Mouse (Mus musculus) stomach, embryonic 14.5 days (tissue): Measurements from ENCODE around the gene Apom. TPM values are rescaled to one million over a fixed set of nuclear protein-coding genes. Genes with fewer than 3 reads are reported as not detected.

Experiments
- ATAC-seq: fragments of 200-750 bp; cut with Nextera tagmentation; 2 replicates; pipeline ENCODE4 v1.8.0; 2017; ENCODE audit warnings: low read depth, moderate TSS enrichment; ENCODE audit not compliant: insufficient number of reproducible peaks, insufficient read depth, low FRiP score
- H3K27ac ChIP-seq: fragments of 300-500 bp; sonication (generic); 2 replicates; pipeline ENCODE4 v1.5.1; 2014; ENCODE audit warnings: mild to moderate bottlenecking, low read length, moderate library complexity, mixed read lengths
- H3K27me3 ChIP-seq: fragments of 300-500 bp; sonication (generic); 2 replicates; pipeline ENCODE4 v1.6.1; 2014; ENCODE audit warnings: low read length, control low read depth, mixed read lengths; ENCODE audit not compliant: control insufficient read depth, insufficient read depth
- H3K36me3 ChIP-seq: fragments of 300-500 bp; sonication (generic); 2 replicates; pipeline ENCODE4 v1.6.1; 2014; ENCODE audit warnings: mild to moderate bottlenecking, control low read depth, low read length, moderate library complexity, mixed read lengths; ENCODE audit not compliant: control insufficient read depth, insufficient read depth
- H3K4me1 ChIP-seq: fragments of 300-500 bp; sonication (generic); 2 replicates; pipeline ENCODE4 v1.6.1; 2014; ENCODE audit warnings: low read length, control low read depth, mixed read lengths; ENCODE audit not compliant: control insufficient read depth, insufficient read depth
- H3K4me2 ChIP-seq: fragments of 300-500 bp; sonication (generic); replicated peaks from 2 replicates; pipeline ENCODE4 v1.6.1; 2014; ENCODE audit warnings: low read depth, low read length, control low read depth
- H3K4me3 ChIP-seq: fragments of 300-500 bp; sonication (generic); 2 replicates; pipeline ENCODE4 v1.5.1; 2014; ENCODE audit warnings: low read depth, low read length, control low read depth
- H3K9ac ChIP-seq: fragments of 300-500 bp; sonication (generic); replicated peaks from 2 replicates; pipeline ENCODE4 v1.6.1; 2014; ENCODE audit warnings: low read depth, mild to moderate bottlenecking, control low read depth, low read length, moderate library complexity, mixed read lengths
- H3K9me3 ChIP-seq: fragments of 300-500 bp; sonication (generic); 2 replicates; pipeline ENCODE4 v1.6.1; 2016; ENCODE audit warnings: low read depth, low read length, control low read depth; ENCODE audit not compliant: control insufficient read depth
- WGBS: fragments of 180-500 bp; shearing (Covaris S2); extraction: QIAGEN DNeasy Blood & Tissue Kit; methylation state at CpG from one replicate; pipeline ENCODE4 v1.1.7; 2014; 5-methylcytosine and 5-hydroxymethylcytosine counted together
- polyA plus RNA-seq: library from polyadenylated mRNA; unstranded; fragments of >200 nt; fragmentation: Nextera tagmentation; extraction: Ambion mirVana; gene quantifications from 2 replicates; pipeline ENCODE4 v1.2.1, GENCODE M21; 2014

The Apom gene
- polyA plus RNA-seq, 1 experiment from 2014 or later: 0.75 TPM

GRCm38 (mm10) chr17:35103221-35103690 is 28.6 kb downstream of the Apom start:
- Histone ChIP-seq H3K27me3 (no peaks in the 10 kb centered on the region), H3K9me3 (no peaks in the 10 kb centered on the region), H3K9ac (no peak overlapping the region), H3K4me3 (no peak overlapping the region), H3K4me2 (no peak overlapping the region), H3K4me1 (0 out of 2 replicates have a peak, but pooled peaks cover 3% of the 10 kb centered on the region), H3K36me3 (peaks cover 43% of the 10 kb centered on the region), H3K27ac (no peak overlapping the region)
- 67% methylated on average over 6 of the region's 6 CpGs for WGBS
- ATAC-seq: no peak

- Histone ChIP-seq H3K9ac (no peak overlapping the region), H3K27ac (no peak overlapping the region), H3K27me3 (no peaks in the 10 kb centered on the region), H3K4me1 (0 out of 2 replicates have a peak, but pooled peaks cover 3% of the 10 kb centered on the region), H3K9me3 (no peaks in the 10 kb centered on the region), H3K4me3 (no peak overlapping the region), H3K36me3 (peaks cover 52% of the 10 kb centered on the region), H3K4me2 (no peak overlapping the region)
- 72% methylated on average over 8 of the region's 8 CpGs for WGBS
- no peak for ATAC-seq
Measured at GRCm38 (mm10) chr17:35102299-35102698, 29.6 kb downstream of the Apom start.

- Histone ChIP-seq H3K9ac (no peak overlapping the region), H3K4me2 (no peak overlapping the region), H3K4me1 (0 out of 2 replicates have a peak, but pooled peaks cover 2% of the 10 kb centered on the region), H3K27me3 (no peaks in the 10 kb centered on the region), H3K9me3 (no peaks in the 10 kb centered on the region), H3K27ac (no peak overlapping the region), H3K4me3 (no peak overlapping the region), H3K36me3 (peaks cover 62% of the 10 kb centered on the region)
- no peak for ATAC-seq
- 85% methylated on average over 11 of the region's 11 CpGs for WGBS
Measured at GRCm38 (mm10) chr17:35101161-35101560, 30.7 kb downstream of the Apom start.

GRCm38 (mm10) chr17:35100196-35100765 is 31.6 kb downstream of the Apom start:
- Histone ChIP-seq H3K27ac (no peak overlapping the region), H3K27me3 (no peaks in the 10 kb centered on the region), H3K9ac (no peak overlapping the region), H3K9me3 (no peaks in the 10 kb centered on the region), H3K4me1 (no peaks in the 10 kb centered on the region), H3K4me3 (no peak overlapping the region), H3K36me3 (peaks cover 64% of the 10 kb centered on the region), H3K4me2 (no peak overlapping the region)
- no peak for ATAC-seq
- WGBS: 54% methylated on average over 10 of the region's 10 CpGs

GRCm38 (mm10) chr17:35097164-35097655 is 34.6 kb downstream of the Apom start:
- no peak overlapping the region for H3K27ac ChIP-seq
- 89% methylated on average over 11 of the region's 12 CpGs for WGBS
- ATAC-seq: no peak
- peaks cover 78% of the 10 kb centered on the region for H3K36me3 ChIP-seq
- no peaks in the 10 kb centered on the region for H3K27me3 ChIP-seq
- H3K4me2 ChIP-seq: no peak overlapping the region
- no peak overlapping the region for H3K9ac ChIP-seq
- no peaks in the 10 kb centered on the region for H3K4me1 ChIP-seq
- H3K9me3 ChIP-seq: no peaks in the 10 kb centered on the region
- no peak overlapping the region for H3K4me3 ChIP-seq

GRCm38 (mm10) chr17:35096597-35096996 is 35.3 kb downstream of the Apom start:
- 85% methylated on average over 12 of the region's 12 CpGs for WGBS
- ATAC-seq: no peak

GRCm38 (mm10) chr17:35094475-35095365 is 37.1 kb downstream of the Apom start:
- H3K9ac ChIP-seq: no peak overlapping the region
- no peak overlapping the region for H3K4me3 ChIP-seq
- 89% methylated on average over 15 of the region's 15 CpGs for WGBS
- H3K4me1 ChIP-seq: peaks cover 10% of the 10 kb centered on the region
- H3K4me2 ChIP-seq: no peak overlapping the region
- H3K27me3 ChIP-seq: no peaks in the 10 kb centered on the region
- H3K36me3 ChIP-seq: peaks cover 62% of the 10 kb centered on the region
- no peak overlapping the region for H3K27ac ChIP-seq
- H3K9me3 ChIP-seq: no peaks in the 10 kb centered on the region
- ATAC-seq: no peak

More at GRCm38 (mm10) chr17:35096597-35096996, 35.3 kb downstream of the Apom start:
- no peak overlapping the region for H3K27ac ChIP-seq
- no peak overlapping the region for H3K9ac ChIP-seq
- H3K4me3 ChIP-seq: no peak overlapping the region
- H3K36me3 ChIP-seq: peaks cover 75% of the 10 kb centered on the region
- H3K4me1 ChIP-seq: no peaks in the 10 kb centered on the region
- H3K4me2 ChIP-seq: no peak overlapping the region
- H3K9me3 ChIP-seq: no peaks in the 10 kb centered on the region
- H3K27me3 ChIP-seq: no peaks in the 10 kb centered on the region

- H3K36me3 ChIP-seq: peaks cover 46% of the 10 kb centered on the region
- 88% methylated on average over 14 of the region's 14 CpGs for WGBS
- H3K9ac ChIP-seq: no peak overlapping the region
- H3K9me3 ChIP-seq: no peaks in the 10 kb centered on the region
- no peak overlapping the region for H3K27ac ChIP-seq
- H3K4me3 ChIP-seq: no peak overlapping the region
- no peak overlapping the region for H3K4me2 ChIP-seq
- no peaks in the 10 kb centered on the region for H3K27me3 ChIP-seq
- peaks cover 10% of the 10 kb centered on the region for H3K4me1 ChIP-seq
- ATAC-seq: no peak
Measured at GRCm38 (mm10) chr17:35092403-35093198, 39.2 kb downstream of the Apom start.
